Mouse (Mus musculus) limb, embryonic 10.5 days (tissue): ENCODE results near the gene Adipor2. TPM values are rescaled to one million over a fixed set of nuclear protein-coding genes. Genes with fewer than 3 reads are reported as not detected.
A peak's percentile ranks its signal among the peaks of the same experiment; 100 is the strongest.

Source experiments
- DNase-seq: peaks from one replicate; pipeline ENCODE4 v3.0.0-alpha.2; 2017; ENCODE audit warnings: low spot score
- H3K27ac ChIP-seq: fragments of 300-500 bp; sonication (generic); 2 replicates; pipeline ENCODE4 v1.5.1; 2016; ENCODE audit warnings: mild to moderate bottlenecking
- H3K27me3 ChIP-seq: fragments of 300-500 bp; sonication (generic); 2 replicates; pipeline ENCODE4 v1.6.1; 2016; ENCODE audit warnings: low read depth, mild to moderate bottlenecking; ENCODE audit not compliant: poor library complexity, severe bottlenecking
- H3K36me3 ChIP-seq: fragments of 300-500 bp; sonication (generic); 2 replicates; pipeline ENCODE4 v1.6.1; 2016; ENCODE audit warnings: mild to moderate bottlenecking, moderate library complexity
- H3K4me1 ChIP-seq: fragments of 300-500 bp; sonication (generic); 2 replicates; pipeline ENCODE4 v1.6.1; 2016
- H3K4me3 ChIP-seq: fragments of 300-500 bp; sonication (generic); 2 replicates; pipeline ENCODE4 v1.5.1; 2016; ENCODE audit warnings: mild to moderate bottlenecking, moderate library complexity
- H3K9me3 ChIP-seq: fragments of 300-500 bp; sonication (generic); replicated peaks from 2 replicates; pipeline ENCODE4 v1.6.1; 2016; ENCODE audit warnings: mild to moderate bottlenecking
- WGBS: fragments of 180-500 bp; shearing (Covaris S2); methylation state at CpG from one replicate; pipeline ENCODE4 v1.1.7; 2016; 5-methylcytosine and 5-hydroxymethylcytosine counted together
- polyA plus RNA-seq: library from polyadenylated mRNA; unstranded; fragments of >200 nt; fragmentation: Nextera tagmentation; extraction: Ambion mirVana; gene quantifications from 2 replicates; pipeline ENCODE4 v1.2.1, GENCODE M21; 2016

Adipor2 gene
- polyA plus RNA-seq, 1 experiment from 2014 or later: 29.4 TPM

DNA sequence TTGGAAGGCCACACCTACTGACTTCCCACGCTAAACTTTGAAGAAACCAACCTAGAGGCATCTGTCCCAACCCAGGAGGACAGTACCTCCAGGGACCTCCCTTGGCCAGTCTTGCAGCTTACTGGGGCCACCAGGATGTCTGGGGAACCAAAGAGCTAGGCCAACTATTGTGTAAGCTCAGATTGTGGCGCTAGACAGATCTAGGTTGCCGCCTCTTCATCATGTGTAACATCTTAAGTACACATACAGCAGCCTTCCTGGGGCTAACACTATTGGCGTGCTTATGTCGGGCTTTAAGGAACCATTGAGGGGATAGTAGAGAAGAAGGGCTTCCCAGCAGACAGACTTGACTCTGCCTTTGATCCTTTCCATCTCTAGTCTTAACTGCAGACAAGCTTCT is 69.7 kb downstream of the Adipor2 start:
- Histone ChIP-seq H3K27me3 (no peaks in the 10 kb centered on the region), H3K9me3 (no peaks in the 10 kb centered on the region), H3K4me1 (peaks cover 6% of the 10 kb centered on the region; the same call in 1 of the 2 replicates), H3K27ac (no peak overlapping the region), H3K4me3 (no peak overlapping the region), H3K36me3 (peaks cover 4% of the 10 kb centered on the region; the same call in 1 of the 2 replicates)
- DNase-seq: no peak
- 80% methylated on average over 5 of the region's 5 CpGs for WGBS

- 74% methylated on average over 10 of the region's 10 CpGs for WGBS
- Histone ChIP-seq H3K4me1 (peaks cover 6% of the 10 kb centered on the region; the same call in 1 of the 2 replicates), H3K9me3 (no peaks in the 10 kb centered on the region), H3K4me3 (no peak overlapping the region), H3K27ac (no peak overlapping the region), H3K27me3 (no peaks in the 10 kb centered on the region), H3K36me3 (no peaks in the 10 kb centered on the region)
- DNase-seq: no peak
Measured at GRCm38 (mm10) chr6:119346257-119346656, 71.2 kb downstream of the Adipor2 start.

- H3K4me1 ChIP-seq: peaks cover 5% of the 10 kb centered on the region
- no peaks in the 10 kb centered on the region for H3K36me3 ChIP-seq
- no peak for DNase-seq
- H3K27me3 ChIP-seq: no peaks in the 10 kb centered on the region
- H3K4me3 ChIP-seq: no peak overlapping the region
- H3K27ac ChIP-seq: no peak overlapping the region
- H3K9me3 ChIP-seq: no peaks in the 10 kb centered on the region
Measured at GRCm38 (mm10) chr6:119341409-119341808, 76.1 kb downstream of the Adipor2 start.

DNA sequence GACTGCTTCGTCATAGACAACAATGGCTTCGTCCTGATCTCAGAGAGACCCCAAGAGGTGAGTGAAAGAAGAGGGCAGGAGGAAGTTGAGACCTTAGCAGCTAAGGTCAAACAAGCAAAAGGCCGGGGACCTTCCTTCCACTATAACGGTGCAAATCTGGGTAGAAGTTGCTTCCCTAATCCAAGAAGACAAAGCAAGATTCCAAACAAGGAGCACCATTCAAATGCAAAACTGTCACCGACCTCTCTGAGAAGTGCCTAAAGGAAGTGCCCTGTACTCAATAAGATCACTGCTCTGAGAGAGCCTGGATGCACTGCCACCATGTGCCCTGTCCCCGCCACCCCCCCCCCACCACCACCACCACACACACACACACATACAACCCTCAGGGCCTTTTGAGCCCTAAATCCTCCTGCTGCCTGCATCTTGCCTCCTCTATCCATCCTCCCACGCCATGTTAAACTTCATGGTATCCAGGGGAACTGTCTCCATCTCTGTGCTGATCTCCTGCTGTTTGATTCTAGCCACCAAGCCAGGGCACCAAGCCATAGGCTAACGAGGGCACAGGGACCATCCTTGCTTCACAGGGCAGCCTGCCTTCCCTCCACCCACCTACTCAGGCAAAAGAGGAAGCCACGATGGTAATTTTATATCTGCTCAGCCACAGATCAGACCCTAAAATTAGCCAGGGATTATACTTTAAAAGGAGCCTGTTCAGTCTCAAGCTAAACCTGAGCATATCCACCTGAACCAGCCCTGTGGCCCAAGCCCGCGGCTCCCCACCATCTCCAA is 79.2 kb downstream of the Adipor2 start:
- Histone ChIP-seq H3K27me3 (0 out of 2 replicates have a peak, but pooled peaks cover 7% of the 10 kb centered on the region), H3K36me3 (no peaks in the 10 kb centered on the region), H3K27ac (no peak overlapping the region), H3K4me3 (no peak overlapping the region), H3K4me1 (peaks cover 13% of the 10 kb centered on the region), H3K9me3 (no peaks in the 10 kb centered on the region)
- WGBS: 47% methylated on average over 11 of the region's 11 CpGs
- no peak for DNase-seq

DNA sequence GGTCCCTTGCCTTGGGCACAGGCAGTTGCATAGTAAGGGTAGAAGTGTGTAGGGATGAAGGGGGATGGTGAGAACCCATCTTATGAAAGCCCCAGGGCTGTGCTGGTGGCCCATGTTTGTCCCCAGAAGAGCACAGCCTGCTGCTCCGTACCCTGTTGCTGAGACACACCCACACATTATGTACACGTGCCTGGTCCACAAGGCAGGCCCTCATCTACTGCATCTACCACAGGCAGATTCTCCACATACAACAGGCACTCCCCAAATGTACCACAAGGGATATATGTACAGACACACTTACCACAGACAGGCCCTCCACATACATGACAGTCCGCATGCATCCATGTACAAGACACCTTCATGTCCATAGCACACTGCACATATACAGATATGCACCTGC is 80.2 kb downstream of the Adipor2 start:
- WGBS: 91% methylated on average over 3 of the region's 3 CpGs
- no peak overlapping the region for H3K27ac ChIP-seq
- no peak for DNase-seq
- no peaks in the 10 kb centered on the region for H3K36me3 ChIP-seq
- peaks cover 23% of the 10 kb centered on the region for H3K4me1 ChIP-seq
- no peak overlapping the region for H3K4me3 ChIP-seq
- peaks cover 14% of the 10 kb centered on the region for H3K27me3 ChIP-seq
- H3K9me3 ChIP-seq: no peaks in the 10 kb centered on the region

- Histone ChIP-seq H3K4me3 (no peak overlapping the region), H3K4me1 (peaks cover 32% of the 10 kb centered on the region), H3K27ac (no peak overlapping the region; the same call in 1 of the 2 replicates), H3K9me3 (no peaks in the 10 kb centered on the region), H3K36me3 (no peaks in the 10 kb centered on the region), H3K27me3 (peaks cover 26% of the 10 kb centered on the region)
- no peak for DNase-seq
- WGBS: 88% methylated on average over 7 of the region's 7 CpGs
Measured at GRCm38 (mm10) chr6:119336124-119336523, 81.4 kb downstream of the Adipor2 start.

DNA sequence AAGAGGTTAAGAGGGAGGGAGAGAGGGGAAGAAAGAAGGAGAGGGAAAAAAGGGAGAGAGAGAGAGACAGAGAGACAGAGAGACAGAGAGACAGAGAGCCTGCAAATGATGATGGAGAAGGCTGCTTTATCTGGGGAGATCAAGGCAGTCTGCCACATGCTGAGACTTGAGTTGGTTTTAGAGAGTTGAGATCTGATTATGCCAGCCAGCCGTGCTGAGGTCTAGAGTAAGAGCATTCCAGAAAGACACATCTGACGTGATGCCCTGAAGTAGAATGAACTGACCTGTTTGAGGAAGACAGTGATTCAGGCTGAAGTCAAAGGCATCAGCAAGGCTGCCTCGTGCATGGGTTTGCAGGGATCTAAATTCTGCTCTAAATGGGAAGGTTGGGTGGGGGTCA is 83.7 kb downstream of the Adipor2 start:
- Histone ChIP-seq H3K4me1 (peaks cover 54% of the 10 kb centered on the region), H3K27ac (no peak overlapping the region), H3K4me3 (no peak overlapping the region), H3K9me3 (no peaks in the 10 kb centered on the region), H3K36me3 (no peaks in the 10 kb centered on the region), H3K27me3 (peaks cover 49% of the 10 kb centered on the region)
- no peak for DNase-seq
- 32% methylated on average over 3 of the region's 3 CpGs for WGBS

GRCm38 (mm10) chr6:119333202-119333601 is 84.3 kb downstream of the Adipor2 start:
- H3K9me3 ChIP-seq: no peaks in the 10 kb centered on the region
- peaks cover 55% of the 10 kb centered on the region for H3K27me3 ChIP-seq
- DNase-seq: no peak
- H3K4me1 ChIP-seq: peaks cover 54% of the 10 kb centered on the region
- 11% methylated on average over 3 of the region's 3 CpGs for WGBS
- no peak overlapping the region for H3K27ac ChIP-seq
- no peak overlapping the region for H3K4me3 ChIP-seq
- H3K36me3 ChIP-seq: no peaks in the 10 kb centered on the region

DNA sequence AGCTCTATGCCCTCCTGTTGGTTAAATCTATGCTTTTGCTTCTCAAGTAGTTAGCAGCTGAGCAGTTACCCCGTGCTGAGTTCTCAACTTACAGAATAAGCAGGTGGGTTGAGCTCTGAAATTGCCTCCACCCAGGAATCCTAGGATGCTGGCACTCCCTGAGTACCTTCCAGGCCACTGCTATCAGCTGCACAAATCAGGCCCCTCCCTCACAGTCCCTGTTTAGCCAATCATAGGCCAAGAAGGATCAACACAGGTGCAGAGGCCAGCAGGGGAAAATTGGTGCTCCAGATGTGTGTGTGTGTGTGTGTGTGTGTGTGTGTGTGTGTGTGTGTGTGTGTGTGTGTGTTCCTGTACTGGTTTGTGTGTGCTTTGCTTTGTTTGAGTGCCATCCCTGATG is 85.4 kb downstream of the Adipor2 start:
- Histone ChIP-seq H3K4me1 (peaks cover 54% of the 10 kb centered on the region), H3K4me3 (no peak overlapping the region), H3K27ac (no peak overlapping the region), H3K9me3 (no peaks in the 10 kb centered on the region), H3K36me3 (no peaks in the 10 kb centered on the region), H3K27me3 (peaks cover 66% of the 10 kb centered on the region)
- no peak for DNase-seq
- WGBS: 7% methylated on average over 1 of the region's 1 CpGs

DNA sequence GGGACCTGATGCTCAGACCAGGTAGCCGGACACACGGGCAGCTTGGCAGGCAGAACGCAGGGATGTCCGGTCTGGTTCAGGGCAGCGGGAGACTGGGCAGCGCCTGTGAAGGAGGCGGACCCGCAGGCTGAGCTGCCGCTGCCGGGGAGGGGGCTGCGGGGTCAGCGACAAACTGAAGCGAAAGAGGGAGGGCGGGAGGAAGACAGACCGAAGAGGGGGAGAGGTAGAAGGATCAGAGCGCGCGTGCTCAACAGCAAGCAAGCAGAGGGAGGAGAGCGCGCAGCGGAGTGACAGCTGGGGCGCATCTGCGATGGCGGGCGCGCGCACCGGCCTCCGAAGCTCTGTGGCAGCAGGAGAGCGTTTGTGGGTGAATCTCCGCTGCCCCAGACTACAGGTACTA is 87.0 kb downstream of the Adipor2 start, which contains the start of gene Lrtm2:
Gene Lrtm2 (minus strand): TSS at position 261 of the 400 bp plus-strand sequence.
- under 1% methylated on average over 31 of the region's 31 CpGs for WGBS
- DNase-seq: peak; percentile 41
- peaks cover 60% of the 10 kb centered on the region for H3K4me1 ChIP-seq

DNA sequence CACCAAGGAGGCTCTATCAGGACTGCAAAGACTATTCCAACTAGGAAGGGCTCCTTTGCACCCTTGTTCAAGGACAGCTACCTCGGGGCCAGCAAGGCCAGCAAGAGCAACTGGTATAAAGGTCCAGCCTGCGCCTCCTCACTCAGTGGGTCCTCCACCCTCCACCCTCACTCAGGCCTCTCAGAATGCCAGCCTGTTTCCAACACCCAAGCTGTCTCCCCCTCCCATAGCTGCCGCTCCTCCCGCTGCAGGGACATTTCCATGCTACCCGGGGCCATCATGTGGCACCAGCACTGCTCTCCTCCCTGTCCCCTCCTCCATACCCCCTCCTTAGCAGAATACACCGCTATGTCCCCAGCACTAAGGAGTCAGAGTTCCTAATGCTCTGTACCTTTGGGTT is 87.6 kb downstream of the Adipor2 start:
- H3K27ac ChIP-seq: no peak overlapping the region
- H3K36me3 ChIP-seq: no peaks in the 10 kb centered on the region
- H3K27me3 ChIP-seq: peaks cover 83% of the 10 kb centered on the region
- H3K4me3 ChIP-seq: peak overlapping the region; percentile 46
- H3K9me3 ChIP-seq: no peaks in the 10 kb centered on the region
- WGBS: 15% methylated on average over 6 of the region's 6 CpGs
- no peak for DNase-seq
- H3K4me1 ChIP-seq: peaks cover 60% of the 10 kb centered on the region

More for the DNA sequence above, 87.0 kb downstream of the Adipor2 start, which contains the start of gene Lrtm2:
- Histone ChIP-seq H3K27me3 (peaks cover 80% of the 10 kb centered on the region), H3K4me3 (peak within 1 kb of the TSS; percentile 46), H3K36me3 (no peaks in the 10 kb centered on the region), H3K9me3 (no peaks in the 10 kb centered on the region), H3K27ac (0 out of 2 replicates have a peak within 1 kb of the TSS, but pooled peaks have one; percentile 14)

GRCm38 (mm10) chr6:119329215-119329714 is 88.2 kb downstream of the Adipor2 start:
- WGBS: 3% methylated on average over 8 of the region's 8 CpGs
- no peaks in the 10 kb centered on the region for H3K9me3 ChIP-seq
- H3K4me1 ChIP-seq: peaks cover 60% of the 10 kb centered on the region
- DNase-seq: no peak
- 0 out of 2 replicates have a peak overlapping the region, but pooled peaks have one; percentile 7 for H3K4me3 ChIP-seq
- H3K27ac ChIP-seq: no peak overlapping the region
- no peaks in the 10 kb centered on the region for H3K36me3 ChIP-seq
- peaks cover 88% of the 10 kb centered on the region for H3K27me3 ChIP-seq

DNA sequence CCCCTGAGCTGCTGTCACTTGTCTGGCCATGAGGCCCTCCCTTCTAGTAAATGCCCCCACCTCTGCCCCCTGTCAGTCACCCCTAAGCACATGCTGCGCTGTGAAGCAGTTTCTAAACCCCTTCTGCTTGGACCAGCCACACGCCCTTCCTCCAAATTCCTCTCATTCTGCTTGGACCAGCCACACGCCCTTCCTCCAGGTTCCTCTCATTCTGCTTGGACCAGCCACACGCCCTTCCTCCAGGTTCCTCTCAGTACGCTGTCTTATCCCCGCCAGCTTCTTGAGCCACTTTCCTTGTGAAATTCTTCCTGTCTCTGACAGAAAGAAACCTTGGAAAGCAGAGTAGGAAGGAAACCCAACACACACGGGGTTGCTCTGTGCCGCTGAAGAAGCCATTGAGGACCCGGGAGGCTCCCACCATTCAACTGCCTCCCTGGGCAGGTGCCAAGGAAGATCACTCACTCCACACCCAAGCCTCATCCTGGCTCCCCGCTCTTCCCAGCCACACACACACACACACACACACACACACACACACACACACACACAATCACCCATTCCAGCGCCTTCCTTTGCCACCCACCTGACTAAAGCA is 88.9 kb downstream of the Adipor2 start:
- Histone ChIP-seq H3K4me3 (no peak overlapping the region), H3K4me1 (peaks cover 56% of the 10 kb centered on the region), H3K36me3 (no peaks in the 10 kb centered on the region), H3K9me3 (no peaks in the 10 kb centered on the region), H3K27ac (no peak overlapping the region), H3K27me3 (peaks cover 93% of the 10 kb centered on the region)
- WGBS: 8% methylated on average over 10 of the region's 11 CpGs
- DNase-seq: no peak
